Mouse (Mus musculus) ovary, postnatal 36 days (tissue): Measurements from ENCODE around the gene Ssbp4.
"Not testable (repeated sequence)": the region's sequence is repeated elsewhere in the genome, so short reads cannot be mapped to it uniquely, and the experiment has no call there.

Experiments
- DNase-seq: peaks from one replicate; pipeline ENCODE4 v3.0.0; 2022; ENCODE audit warnings: low spot score, mixed read lengths

Gene Ssbp4

DNA sequence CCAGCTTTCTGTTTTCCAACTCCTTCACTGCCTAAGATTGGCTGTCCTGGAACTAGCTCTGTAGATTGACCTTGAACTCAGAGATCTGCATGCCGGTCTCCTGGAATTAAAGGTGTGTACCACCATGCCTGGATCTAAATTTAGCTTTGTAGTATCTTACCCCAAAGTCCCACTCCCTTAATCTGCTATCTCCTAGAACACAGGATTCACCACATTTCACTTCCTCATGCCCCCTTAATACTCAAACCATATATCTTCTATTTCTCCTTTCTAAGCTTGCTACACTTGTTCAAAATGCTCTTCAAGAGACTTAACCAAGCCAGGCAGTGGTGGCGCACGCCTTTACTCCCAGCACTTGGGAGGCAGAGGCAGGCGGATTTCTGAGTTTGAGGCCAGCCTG is 20.7 kb downstream of the Ssbp4 start:
- not testable (repeated sequence) for DNase-seq

- DNase-seq: peak; percentile 74
Measured at GRCm38 (mm10) chr8:70585258-70585652, 23.4 kb downstream of the Ssbp4 start.

DNA sequence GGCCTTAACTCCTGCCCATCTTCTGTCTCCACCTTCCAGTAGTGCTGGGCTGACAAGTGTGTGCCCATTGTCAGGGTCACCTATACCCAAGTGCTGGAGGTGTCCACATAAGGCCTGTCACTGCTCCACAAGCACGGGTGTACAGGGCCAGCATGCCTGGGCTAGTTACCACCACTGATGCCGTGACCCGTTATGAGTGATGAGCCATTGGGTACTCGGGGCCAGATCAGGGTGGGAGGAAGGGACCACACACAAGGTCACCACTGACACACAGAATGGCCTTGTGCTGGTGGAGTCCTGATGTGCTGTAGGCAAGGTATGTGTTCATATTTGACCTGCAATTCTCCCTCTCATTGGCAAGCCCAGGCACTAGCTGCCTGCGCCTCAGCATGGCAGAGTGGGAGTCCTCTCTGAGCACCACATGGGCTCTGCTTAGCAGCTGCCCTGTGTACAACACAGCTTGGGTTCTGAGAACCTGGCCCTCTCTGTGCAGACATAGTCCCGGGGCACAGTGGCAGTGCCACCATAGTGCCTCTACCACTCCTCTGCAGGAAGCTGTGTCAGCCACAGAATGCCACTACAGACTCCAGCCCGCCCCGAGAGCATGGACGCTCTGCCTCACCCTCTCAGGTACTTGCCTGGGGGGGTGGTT is 23.9 kb downstream of the Ssbp4 start:
- DNase-seq: no peak

GRCm38 (mm10) chr8:70583476-70584387 is 24.9 kb downstream of the Ssbp4 start:
- DNase-seq: no peak

DNA sequence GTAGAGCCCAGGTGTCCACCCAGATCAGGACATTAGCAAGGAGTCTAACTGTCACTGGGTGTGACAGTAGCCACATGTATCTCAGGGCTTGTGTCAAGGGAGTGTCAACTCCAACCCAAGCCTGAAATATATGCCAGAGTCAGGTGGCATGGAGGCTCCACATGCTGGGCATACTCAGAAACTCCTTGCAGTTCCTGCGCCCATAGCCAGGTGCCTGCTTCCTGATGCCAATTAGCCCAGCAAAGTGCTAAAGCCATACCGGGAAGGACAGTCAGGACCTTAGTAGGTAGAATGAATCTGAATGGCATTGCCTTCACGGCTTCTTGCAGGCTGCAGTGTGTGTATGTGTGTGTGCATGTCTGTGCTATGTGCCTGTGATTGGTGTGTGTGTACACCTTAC is 31.5 kb downstream of the Ssbp4 start:
- no peak for DNase-seq

GRCm38 (mm10) chr8:70574915-70575314 is 33.8 kb downstream of the Ssbp4 start:
- DNase-seq: no peak

DNA sequence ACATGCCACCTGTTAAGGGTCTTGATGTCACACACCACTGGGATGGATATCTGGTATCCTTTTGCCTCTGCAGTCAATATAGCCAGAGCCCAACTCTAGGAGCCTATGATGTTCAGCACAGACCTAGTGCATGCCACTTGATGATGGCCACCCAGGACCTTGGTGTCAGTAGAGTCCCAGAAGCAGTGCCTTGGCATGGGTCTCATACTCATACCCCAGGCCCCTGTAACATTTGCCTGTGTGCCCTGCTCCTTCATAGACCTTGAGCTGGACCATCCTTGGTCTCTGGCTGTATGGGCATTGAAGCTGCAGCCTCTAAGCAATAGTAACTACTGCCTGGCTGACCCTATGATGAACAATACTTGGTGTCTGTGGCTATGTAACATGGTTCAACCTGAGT is 34.4 kb downstream of the Ssbp4 start:
- DNase-seq: no peak

DNA sequence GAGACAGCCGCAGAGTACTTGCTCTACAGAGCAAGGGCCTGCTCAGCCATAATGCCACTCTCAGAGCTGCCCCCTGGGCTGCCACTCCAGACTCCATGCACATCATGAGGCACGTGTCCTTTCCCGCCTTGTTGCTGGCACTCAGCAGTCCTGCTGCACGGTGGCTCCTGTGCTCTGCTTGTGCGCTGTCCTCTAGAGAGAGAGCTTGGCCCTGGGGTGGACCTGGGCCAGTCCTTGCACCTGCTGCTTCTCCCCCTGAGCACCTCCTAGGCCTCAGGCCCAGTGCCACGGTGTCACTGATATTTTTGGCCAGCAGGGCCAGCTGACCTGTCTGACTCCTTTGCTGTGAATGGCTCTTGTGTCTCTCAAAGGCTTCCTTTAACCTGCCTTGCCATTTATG is 37.7 kb downstream of the Ssbp4 start:
- DNase-seq: no peak

GRCm38 (mm10) chr8:70570360-70570759 is 38.3 kb downstream of the Ssbp4 start:
- no peak for DNase-seq

DNA sequence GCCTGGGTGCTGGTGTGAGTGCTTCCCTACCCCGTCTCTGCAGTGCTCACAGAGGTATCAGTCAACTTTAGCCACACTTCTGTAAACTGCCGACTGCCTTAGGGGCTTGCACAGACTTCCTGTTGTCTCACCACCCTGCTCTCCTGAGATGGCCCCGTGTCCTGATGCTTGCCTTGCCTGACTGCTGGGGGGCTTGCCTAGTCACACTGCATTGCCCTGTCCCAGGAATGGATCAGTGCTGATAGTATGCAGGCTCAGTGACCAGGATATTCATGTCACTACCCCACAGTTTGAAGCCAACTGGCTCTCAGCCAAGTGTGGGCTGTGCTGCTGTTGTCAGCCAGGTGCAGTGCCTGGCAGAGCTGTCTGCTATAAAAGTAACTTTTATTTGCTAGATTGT is 43.1 kb downstream of the Ssbp4 start:
- DNase-seq: no peak

GRCm38 (mm10) chr8:70564696-70565235 is 43.9 kb downstream of the Ssbp4 start:
- DNase-seq: no peak

GRCm38 (mm10) chr8:70563763-70564387 is 44.8 kb downstream of the Ssbp4 start:
- DNase-seq: no peak

DNA sequence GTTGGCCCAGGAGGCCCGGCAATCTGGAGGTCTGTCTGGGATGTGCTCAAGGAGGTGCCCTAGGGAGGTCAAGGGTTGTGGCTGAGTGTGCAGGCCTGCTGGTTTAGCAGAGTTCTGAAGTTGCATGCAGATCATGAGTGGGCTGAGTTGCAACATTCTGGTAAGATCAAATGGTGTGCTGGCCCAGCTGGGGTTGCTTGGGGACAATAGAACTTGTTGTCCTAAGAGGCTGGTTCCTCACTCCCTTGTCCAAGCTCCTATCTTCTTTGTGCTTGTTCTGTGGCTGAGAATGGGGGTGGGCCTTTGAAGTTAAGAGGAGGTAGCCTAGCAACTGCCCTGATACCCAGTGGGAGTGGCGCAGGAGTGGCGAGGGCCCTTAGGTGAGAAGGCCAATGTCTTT is 45.9 kb downstream of the Ssbp4 start:
- DNase-seq: no peak

DNA sequence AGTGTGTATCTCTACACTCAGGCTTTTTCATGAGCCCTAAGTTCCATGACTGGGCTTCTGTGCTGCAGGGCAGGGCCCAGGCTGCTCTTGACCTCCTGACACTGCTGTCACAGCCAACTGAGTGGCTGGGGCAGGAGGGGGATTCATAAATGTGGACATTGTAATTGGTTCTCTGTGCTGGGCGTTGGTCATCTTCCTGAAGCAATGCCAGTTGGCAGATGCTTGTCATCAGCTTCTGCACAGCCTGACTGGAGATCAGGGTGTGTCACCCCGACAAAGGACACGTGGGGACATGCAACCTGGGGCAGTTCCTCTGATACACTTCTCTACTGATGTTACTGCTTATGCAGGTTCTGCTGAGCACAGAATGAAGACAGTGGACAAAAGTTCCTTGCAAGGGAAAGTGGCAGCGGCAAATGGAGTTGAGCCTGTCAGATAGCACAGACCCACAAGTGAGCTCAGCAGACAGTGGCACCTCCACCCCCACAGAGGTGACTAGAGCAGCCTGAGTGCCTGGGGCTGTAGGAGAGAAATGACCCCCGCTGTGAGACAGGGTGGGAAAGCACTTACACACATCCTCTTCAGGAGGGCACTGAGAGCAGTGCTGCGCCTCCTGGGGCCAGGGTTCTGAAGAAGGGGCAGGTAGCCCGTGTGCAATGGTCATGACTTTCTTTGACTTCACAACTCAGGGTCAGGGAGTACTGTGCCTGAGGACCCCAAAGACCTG is 46.7 kb downstream of the Ssbp4 start:
- no peak for DNase-seq

DNA sequence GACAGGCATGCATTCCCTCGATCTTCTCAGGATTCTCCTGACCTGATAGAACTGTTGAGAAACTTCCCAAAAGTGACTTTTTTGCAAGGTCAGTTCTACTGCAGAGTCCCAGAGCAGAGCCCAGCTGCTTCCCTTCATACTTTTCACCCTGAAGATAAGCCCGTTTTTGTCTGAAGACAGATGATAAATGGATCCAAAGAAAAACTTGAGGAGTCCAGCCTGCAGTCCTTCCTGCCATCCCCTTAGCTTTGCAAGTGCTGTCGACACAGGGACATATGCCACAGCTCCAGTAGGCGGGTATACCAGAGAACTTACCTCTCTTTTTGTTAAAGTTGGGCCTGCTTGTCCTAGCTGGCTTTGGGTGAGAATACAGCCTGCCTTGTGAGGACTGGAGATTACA is 47.3 kb downstream of the Ssbp4 start:
- DNase-seq: no peak

GRCm38 (mm10) chr8:70560564-70560963 is 48.1 kb downstream of the Ssbp4 start:
- no peak for DNase-seq

- DNase-seq: peak; percentile 65
Measured at GRCm38 (mm10) chr8:70560096-70560495, 48.6 kb downstream of the Ssbp4 start.

DNA sequence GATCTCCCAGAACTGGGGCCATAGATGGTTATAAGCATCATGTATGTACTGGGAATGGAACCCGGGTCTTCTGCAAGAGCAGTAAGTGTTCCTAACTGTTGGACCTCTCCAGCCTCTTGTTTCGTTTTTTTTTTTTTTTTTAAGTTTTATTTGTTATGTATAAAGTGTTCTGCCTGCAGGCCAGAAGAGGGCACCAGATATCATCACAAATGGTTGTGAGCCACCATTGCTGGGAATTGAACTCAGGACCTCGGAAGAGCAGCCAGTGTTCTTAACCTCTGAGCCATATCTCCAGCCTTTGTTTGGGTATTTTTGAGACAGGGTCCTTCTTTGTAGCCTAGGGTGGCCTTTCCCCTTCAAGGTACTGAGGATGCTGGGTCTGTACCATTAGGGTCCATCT is 49.7 kb downstream of the Ssbp4 start:
- DNase-seq: no peak

- no peak for DNase-seq
Measured at GRCm38 (mm10) chr8:70558334-70558733, 50.3 kb downstream of the Ssbp4 start.

- DNase-seq: no peak
Measured at GRCm38 (mm10) chr8:70555079-70555747, 53.5 kb downstream of the Ssbp4 start.

DNA sequence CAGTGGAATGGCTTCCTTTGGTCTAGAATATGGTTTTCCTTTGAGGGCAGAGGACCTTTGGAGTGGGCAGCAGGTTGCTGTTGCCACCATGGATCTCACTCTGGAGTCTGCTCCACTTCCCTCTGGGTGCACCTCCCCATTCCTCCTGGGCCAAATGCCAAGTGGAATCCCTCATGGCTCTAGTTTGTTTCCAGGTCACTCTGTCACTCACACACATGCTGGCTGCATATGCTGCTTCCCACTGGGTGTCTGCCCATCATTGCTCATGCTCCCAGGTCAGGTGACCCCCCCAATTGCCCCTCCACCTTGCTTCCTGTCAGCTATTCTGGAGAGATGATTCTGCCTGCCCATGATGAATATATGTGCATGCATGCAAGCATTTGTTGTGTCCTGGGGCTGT is 54.9 kb downstream of the Ssbp4 start:
- DNase-seq: peak; percentile 58
